In the genomic region with DNA sequence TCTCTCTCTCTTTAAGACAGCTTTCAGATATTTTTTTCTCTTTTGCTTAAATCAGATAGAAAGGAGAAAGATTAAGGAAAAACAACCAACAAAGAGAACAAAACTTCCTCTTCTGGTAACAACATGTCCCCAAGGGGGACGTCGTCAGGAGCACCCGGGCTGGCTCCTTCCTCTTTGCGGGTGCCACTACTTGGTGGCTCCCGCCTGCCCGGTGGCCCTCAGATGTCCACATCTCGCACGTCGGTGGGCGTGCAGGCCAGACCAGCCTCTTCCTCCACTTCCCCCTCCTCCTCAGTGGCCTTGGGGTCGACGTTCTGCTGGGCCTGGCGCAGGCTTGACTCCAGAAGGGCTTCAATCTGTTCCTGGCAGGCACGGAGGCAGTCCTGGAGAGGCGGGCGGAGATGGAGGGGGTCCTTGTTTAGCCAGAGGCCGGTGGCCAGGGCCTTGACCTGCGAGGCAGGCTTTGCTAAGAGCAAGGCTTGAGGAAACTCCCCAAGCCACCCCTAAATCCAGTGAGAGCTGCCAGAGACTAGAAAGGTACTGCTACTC, we compare ENCODE assay signal across 17 mouse cellular contexts. TPM values are rescaled to one million over a fixed set of nuclear protein-coding genes. Genes with fewer than 3 reads are reported as not detected.
DNase-seq lines count a peak whose midpoint lies in the region; ATAC-seq and TF ChIP-seq lines count a peak whose summit lies in the region.
"Had no signal": no experiment of that assay in that cellular context is flagged by ENCODE, and none has a peak within 500 bp of the region (broad histone marks: within the 10 kb centered on the region; RNA-seq: fewer than 3 reads in every experiment).

No protein-coding gene starts in this region.

- WGBS in midbrain, embryonic 13.5 days = 75% methylated on average over 18 of the region's 18 CpGs

- H3K9me3 ChIP-seq in midbrain, embryonic 13.5 days = no peaks in the 10 kb centered on the region
- H3K9me3 ChIP-seq: forebrain, embryonic 10.5 days; midbrain, embryonic 12.5 days had no signal

- H3K4me3 ChIP-seq in layer of hippocampus, adult 2 months = no peak overlapping the region
- no peak overlapping the region for H3K4me3 ChIP-seq in midbrain, embryonic 13.5 days (replicated peaks)
- H3K4me3 ChIP-seq: forebrain, embryonic 10.5 days; midbrain, embryonic 12.5 days had no signal

- peak; percentile 29 for ATAC-seq in megakaryocyte progenitor cell, adult 5-6 weeks (replicated peaks; ENCODE audit: poor library complexity)
- ATAC-seq in midbrain, embryonic 13.5 days = no peak

- no peak overlapping the region for H3K4me2 ChIP-seq in midbrain, embryonic 13.5 days (replicated peaks)
- H3K4me2 ChIP-seq: lung, embryonic 14.5 days; midbrain, embryonic 12.5 days had no signal

- peak overlapping the region; percentile 46; the same call in 1 of the 2 replicates for H3K27ac ChIP-seq in layer of hippocampus, adult 2 months
- no peak overlapping the region for H3K27ac ChIP-seq in midbrain, embryonic 13.5 days
- H3K27ac ChIP-seq: forebrain, embryonic 10.5 days; midbrain, embryonic 12.5 days had no signal

- peak; percentile 37 for DNase-seq in cerebellum, adult 9-10 months
- DNase-seq in cerebellum, postnatal 4 days (ENCODE audit: low spot score in 2 of 2) = no peak
- no peak for DNase-seq in layer of hippocampus, adult 2 months (ENCODE audit: low spot score in 2 of 2)
- DNase-seq in layer of hippocampus, postnatal 36 days = no peak
- peak; percentile 39 to 44 for DNase-seq in cerebellum, postnatal 36 days
- no peak for DNase-seq in gastrocnemius, postnatal 36 days
- DNase-seq: right cerebral cortex, postnatal 14 days had no signal

- H3K27me3 ChIP-seq in midbrain, embryonic 13.5 days = no peaks in the 10 kb centered on the region
- H3K27me3 ChIP-seq: midbrain, embryonic 12.5 days had no signal

- intact Hi-C loops in gastrocnemius, postnatal 36 days (cut with DNase I) = no loop called here

- H3K4me1 ChIP-seq in midbrain, embryonic 13.5 days (replicated peaks) = peaks cover 40% of the 10 kb centered on the region

- H3K36me3 ChIP-seq in midbrain, embryonic 13.5 days = peaks cover 55% of the 10 kb centered on the region

- no peak for TF ChIP-seq CTCF in layer of hippocampus, adult 2 months (conservative IDR thresholded peaks at IDR 0.05)

- H3K9ac ChIP-seq in midbrain, embryonic 13.5 days (replicated peaks) = no peak overlapping the region
- H3K9ac ChIP-seq: lung, embryonic 14.5 days; midbrain, embryonic 12.5 days had no signal

RNA-seq across cellular contexts. Expression of a gene that starts 7.3 kb away (rescaled TPM):
- total RNA-seq in layer of hippocampus, adult 2 months (2021) = 10 to 100 TPM; 43.7 to 48.3 TPM
- 10 to 100 TPM; 50.8 to 53.9 TPM for total RNA-seq in layer of hippocampus, postnatal 36 days (2021)
- 8.6 and 10.3 TPM in 2 replicates for total RNA-seq in megakaryocyte progenitor cell, adult 5-6 weeks (2015)
- total RNA-seq in megakaryocyte progenitor cell, adult 5-6 weeks (2017) = 9.5 and 12.5 TPM in 2 replicates
- 1 to 10 TPM; 5.2 to 7.4 TPM for total RNA-seq in gastrocnemius, postnatal 36 days (2021)
- polyA plus RNA-seq in midbrain, embryonic 13.5 days (2015; fragmentation: Nextera tagmentation; extraction: Ambion mirVana) = 141 and 143 TPM in 2 replicates

RNA-seq across cellular contexts. Expression of a gene that starts 17.6 kb away (rescaled TPM):
- total RNA-seq in layer of hippocampus, adult 2 months (2021) = 10 to 100 TPM; 26.2 to 33.8 TPM
- 10 to 100 TPM; 26.2 TPM for total RNA-seq in layer of hippocampus, postnatal 36 days (2021)
- 10.2 and 10.3 TPM in 2 replicates for total RNA-seq in megakaryocyte progenitor cell, adult 5-6 weeks (2015)
- 27.4 and 42.9 TPM in 2 replicates for total RNA-seq in megakaryocyte progenitor cell, adult 5-6 weeks (2017)
- total RNA-seq in gastrocnemius, postnatal 36 days (2021) = 1 to 10 TPM; 6.8 to 7.2 TPM
- polyA plus RNA-seq in midbrain, embryonic 13.5 days (2015; fragmentation: Nextera tagmentation; extraction: Ambion mirVana) = 36.4 and 37.8 TPM in 2 replicates

RNA-seq across cellular contexts. Expression of a gene that starts 36.1 kb away (rescaled TPM):
- not detected for total RNA-seq in layer of hippocampus, adult 2 months (2021)
- total RNA-seq in layer of hippocampus, postnatal 36 days (2021) = not detected
- total RNA-seq in megakaryocyte progenitor cell, adult 5-6 weeks (2015) = not detected in 2 replicates
- total RNA-seq in megakaryocyte progenitor cell, adult 5-6 weeks (2017) = not detected in 2 replicates
- total RNA-seq in gastrocnemius, postnatal 36 days (2021) = not detected
- polyA plus RNA-seq in midbrain, embryonic 13.5 days (2015; fragmentation: Nextera tagmentation; extraction: Ambion mirVana) = 61.2 and 66.9 TPM in 2 replicates
- total RNA-seq: gastrocnemius, adult 8-10 months; heart, postnatal 14 days; left cerebral cortex, postnatal 25 days had no signal
- polyA plus RNA-seq: activated CD4-positive, CD25-positive, alpha-beta regulatory T cell, adult 4 months; intestine, embryonic 14.5 days; lung, embryonic 14.5 days had no signal

Comparison
In these comparisons a context has a peak if more than half of its experiments do, and no peak if none do; other contexts are left out.
1. DNase-seq: peak in cerebellum, adult 9-10 months (single experiment) and cerebellum, postnatal 36 days (2 of 2); none in cerebellum, postnatal 4 days (0 of 2), layer of hippocampus, adult 2 months (0 of 2), layer of hippocampus, postnatal 36 days (0 of 2) and gastrocnemius, postnatal 36 days (0 of 2).